Mouse (Mus musculus): ENCODE results near the gene Spib.
A peak's percentile ranks its signal among the peaks of the same experiment; 100 is the strongest.

Gene Spib

DNA sequence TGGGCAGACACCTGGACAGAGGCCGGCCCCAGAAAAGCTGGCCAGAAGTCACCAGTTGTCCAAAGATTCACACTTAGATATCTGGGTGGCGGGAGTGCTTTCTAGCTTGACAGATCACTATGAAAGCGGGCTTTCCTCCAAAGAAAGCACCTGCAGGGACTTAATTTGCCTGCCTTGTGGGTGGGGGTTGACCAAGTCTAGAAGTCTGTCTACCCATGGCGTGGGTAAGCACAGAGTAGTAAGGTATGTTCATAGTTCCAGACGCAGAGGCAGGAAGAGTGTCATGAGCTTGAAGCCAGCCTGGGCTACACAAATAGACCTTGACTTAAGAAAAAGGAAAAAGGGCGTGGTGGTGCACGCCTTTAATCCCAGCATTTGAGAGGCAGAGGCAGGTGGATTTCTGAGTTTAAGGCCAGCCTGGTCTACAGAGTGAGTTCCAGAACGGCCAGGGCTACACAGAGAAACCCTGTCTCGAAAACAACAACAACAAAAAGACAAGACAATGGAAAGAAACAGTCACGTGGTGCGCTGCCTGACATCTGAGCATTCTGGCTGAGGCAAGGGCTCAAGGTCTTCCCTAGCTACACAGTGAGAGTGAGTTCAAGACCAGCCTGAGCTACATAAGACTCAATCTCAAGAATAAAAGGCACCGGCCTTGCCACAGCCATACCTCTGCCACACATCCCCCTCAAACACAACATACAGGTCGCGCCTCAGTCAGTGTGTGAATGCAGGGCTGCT is 5.3 kb downstream of the Spib start:
- peak; percentile 44 for DNase-seq (ENCODE audit: low read depth, low spot score)

DNA sequence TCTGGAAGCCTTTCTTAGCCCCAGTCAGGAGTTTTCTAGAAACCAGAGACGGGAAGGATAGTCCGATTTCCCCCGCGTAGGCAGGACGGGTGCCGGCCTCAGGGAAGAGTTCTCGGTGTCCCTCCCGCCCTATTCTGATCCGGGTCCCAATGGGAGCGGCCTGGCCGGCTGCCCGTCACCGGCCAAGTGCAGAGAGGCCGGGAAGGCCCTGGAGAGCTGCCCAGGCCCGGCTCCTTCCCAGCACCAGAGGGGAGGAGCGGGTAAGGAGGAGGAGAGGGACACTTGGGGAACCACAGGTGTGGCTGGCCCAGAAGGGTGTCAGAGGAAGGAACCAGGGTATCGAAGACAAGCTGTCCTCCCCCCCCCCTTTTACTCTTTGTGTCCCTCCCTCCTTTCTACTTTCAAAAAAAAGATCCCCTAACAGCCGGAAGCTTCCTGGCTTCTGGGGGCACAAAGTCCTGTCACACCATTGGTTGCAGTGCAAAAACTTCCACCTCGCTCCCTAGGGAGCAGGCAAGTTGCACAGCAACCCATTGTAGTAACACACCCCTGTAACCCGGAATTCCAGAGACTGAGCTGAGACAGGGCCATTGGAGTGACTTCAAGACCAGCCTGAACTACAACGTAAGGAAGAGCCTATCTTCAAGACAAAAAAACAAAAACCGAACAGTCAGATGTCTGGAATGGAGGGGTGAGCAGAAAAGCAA is 6.6 kb downstream of the Spib start:
- no peak for DNase-seq (ENCODE audit: low read depth, low spot score)

DNA sequence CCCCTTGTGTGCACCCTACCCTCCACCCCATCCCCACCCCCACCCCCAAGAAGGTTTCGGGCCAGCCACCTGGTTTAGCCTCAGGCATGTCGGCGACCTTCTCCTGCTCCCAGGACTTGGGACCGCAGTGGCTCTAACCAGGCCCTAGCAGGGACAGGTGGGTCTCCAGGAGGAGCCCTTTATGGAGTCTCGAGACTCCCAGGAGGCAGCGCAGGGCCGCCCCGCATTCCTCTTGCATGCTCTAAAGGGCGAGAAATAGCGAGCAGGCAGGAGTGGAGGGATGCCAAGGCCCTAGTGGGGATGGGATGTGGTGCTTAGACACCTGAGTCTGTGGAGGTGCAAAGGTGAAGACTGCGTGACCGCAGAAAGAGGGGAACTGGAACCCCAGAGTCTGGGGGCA is 7.4 kb downstream of the Spib start, which contains the start of gene Mybpc2:
TSS of gene Mybpc2 (minus strand) at position 155 of the 400 bp plus-strand sequence.
- DNase-seq (ENCODE audit: low read depth, low spot score): peak; percentile 54

DNA sequence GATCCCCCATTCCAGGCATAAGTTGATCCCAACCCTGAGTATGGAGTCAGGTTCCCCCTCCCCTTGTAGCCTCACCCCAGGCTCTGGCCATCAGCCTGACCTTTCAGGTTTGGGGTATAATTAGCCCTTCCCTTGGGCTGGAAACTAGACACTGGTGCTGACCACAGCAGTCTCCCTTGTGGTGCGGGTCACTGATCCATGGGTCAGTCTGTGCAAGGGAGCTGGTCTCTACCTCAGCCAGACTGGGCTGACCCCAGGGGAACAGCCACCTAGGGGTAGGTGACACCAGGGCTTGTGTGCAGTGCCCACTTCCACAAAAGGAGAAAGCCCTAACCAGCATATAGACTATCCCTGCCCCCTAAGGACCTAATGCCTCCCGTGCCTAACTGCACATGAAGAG is 8.8 kb downstream of the Spib start:
- DNase-seq (ENCODE audit: low read depth, low spot score): no peak

DNA sequence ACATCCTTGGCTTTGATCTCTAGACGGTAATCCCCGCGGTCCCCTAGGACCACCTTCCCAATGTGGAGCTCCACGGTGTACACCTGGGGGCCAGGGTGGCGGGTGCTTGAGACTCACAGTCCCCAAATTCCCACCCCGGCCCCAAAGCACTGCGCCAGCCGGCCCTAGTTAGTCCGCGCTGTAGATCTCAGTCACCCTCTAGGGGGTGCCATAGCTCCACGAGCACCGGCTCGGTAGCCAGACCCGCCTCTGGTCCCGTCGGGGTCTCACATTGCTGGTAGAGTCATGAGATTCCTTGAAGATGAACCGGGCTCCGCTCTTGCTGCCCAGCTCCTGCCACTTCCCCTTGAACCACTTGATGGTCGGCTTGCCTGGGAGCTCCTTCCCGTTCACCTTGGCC is 10.2 kb downstream of the Spib start:
- DNase-seq (ENCODE audit: low read depth, low spot score): peak; percentile 85

DNA sequence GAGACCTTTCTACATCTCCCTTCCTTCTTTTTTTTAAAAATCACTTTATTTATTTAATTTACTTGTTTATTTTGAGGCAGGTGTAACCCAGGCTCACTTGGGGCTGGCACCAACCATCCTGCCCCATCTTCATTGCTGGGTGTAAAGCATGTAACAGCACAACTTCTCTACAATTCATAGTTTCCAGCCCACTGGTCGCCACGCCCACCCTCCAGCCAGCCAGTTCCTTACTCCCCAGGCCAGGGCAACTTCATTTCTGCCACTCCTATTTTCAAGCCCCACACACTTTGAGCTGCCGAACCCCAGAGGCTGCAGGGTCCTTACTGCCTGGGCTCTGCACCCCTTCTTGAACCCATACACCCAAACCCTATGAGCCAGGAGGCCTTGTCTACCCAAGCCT is 10.9 kb downstream of the Spib start:
- DNase-seq (ENCODE audit: low read depth, low spot score): no peak

DNA sequence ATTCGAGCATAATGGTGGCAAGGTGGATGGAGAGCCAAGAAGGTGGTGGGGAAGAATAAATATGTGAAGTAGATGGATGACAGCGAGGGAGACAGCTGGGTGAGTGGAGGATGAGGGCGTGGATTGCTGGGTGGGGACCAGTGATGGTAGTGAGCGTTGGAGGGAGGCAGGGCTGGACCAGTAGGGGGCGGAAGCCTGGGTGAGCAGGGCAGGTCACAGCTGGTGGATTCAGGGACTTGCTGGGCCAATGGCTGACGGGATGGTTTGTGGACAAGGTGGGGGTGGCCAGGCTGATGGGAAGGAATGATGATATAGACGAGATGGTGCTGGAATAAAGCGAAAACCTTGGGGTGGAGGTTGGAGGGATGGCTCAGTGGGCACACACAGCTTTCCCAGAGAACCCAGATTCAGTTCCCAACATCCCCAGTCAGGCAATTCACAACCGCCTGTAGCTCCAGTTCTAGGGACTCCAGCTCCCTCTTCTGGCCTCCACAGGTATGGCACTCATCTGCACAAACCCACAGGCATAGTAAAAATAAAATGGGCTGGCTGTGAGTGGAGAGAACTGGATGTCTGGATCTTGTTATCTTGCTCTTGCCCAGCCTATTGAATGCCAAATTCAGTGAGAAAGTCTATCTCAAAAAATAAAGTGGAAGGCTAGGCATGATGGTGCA is 12.5 kb downstream of the Spib start:
- peak; percentile 85 for DNase-seq (ENCODE audit: low read depth, low spot score)

DNA sequence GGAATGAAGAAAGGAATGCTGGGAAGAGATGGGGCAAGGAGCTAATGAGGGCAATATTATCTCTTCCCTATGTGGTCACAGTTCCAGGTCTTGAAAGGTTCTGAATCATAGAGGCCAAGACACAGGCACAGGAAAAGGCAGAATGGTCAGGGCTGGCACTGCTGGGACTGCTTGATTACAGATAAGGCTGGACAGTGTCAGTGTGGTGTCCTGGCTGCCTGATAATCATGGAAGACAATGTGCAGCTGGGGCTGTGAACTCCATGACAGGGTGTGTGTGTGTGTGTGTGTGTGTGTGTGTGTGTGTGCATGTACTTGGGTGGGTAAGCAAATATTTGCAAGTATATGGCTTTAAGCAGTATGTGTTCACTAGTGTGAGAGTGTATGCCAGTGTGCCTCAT is 24.4 kb downstream of the Spib start:
- no peak for DNase-seq (ENCODE audit: low read depth, low spot score)

DNA sequence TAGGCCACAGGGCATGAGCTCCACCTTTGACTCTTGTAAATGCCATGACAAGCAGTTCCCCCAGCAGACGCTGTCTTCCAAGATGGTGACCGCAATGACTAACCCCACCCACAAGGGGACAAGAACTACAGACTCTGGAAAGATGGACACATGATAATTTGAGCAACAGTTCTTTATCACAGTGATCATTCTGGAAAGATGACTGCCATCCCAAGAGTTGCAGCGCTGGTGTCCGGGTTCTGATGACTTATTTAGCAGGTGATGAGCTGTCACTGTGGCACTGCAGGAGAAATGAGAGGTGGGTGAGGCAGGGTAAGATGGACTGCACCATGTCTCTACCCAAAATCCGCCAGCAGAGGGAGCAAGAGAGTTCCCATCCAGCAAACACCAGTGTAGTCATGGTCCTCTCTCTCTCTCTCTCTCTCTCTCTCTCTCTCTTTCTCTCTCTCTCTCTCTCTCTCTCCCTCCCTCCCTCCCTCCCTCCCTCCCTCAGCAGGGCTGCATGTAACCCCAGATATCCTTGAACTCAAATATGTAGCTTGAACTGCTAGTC is 30.2 kb downstream of the Spib start:
- peak; percentile 80 for DNase-seq (ENCODE audit: low read depth, low spot score)

DNA sequence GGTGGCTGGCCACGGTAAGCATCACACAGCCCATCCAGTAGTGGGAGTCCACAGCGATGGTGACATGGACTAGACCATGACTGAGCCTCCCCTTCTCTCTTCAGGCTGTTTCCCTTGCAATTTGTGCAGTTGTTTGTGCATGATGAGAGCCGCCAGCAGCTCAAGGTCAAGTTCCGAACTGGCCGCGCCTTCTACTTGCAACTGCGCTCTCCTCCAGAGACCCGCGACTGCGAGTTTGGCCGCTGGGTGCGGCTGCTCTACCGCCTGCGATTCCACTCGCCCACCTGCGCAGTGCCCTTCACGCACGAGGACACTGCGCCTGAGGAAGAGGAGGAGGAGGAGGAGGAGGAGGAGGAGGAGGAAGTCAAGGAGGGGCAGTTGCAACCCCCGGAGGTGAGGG is 31.8 kb downstream of the Spib start:
- peak; percentile 60 for DNase-seq (ENCODE audit: low read depth, low spot score)

DNA sequence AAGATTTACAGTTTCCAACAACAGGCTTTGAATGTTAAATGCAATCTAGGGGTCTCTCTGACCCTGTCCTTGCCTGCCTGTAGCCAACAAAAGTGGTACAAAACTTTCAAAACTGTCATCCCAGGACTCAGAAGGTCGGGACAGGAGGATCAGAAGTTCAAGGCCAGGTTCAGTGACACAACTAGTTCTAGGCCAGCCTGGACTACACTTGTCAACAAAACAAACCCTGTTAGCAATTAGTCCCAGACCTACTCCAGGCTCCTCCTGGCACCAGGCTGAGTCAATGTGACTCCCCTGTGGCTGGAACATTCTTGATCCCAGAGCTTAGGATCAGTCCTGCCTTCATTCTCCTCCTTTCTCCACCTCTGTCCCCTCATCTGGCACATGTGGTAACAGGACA is 32.9 kb downstream of the Spib start:
- DNase-seq (ENCODE audit: low read depth, low spot score): no peak

DNA sequence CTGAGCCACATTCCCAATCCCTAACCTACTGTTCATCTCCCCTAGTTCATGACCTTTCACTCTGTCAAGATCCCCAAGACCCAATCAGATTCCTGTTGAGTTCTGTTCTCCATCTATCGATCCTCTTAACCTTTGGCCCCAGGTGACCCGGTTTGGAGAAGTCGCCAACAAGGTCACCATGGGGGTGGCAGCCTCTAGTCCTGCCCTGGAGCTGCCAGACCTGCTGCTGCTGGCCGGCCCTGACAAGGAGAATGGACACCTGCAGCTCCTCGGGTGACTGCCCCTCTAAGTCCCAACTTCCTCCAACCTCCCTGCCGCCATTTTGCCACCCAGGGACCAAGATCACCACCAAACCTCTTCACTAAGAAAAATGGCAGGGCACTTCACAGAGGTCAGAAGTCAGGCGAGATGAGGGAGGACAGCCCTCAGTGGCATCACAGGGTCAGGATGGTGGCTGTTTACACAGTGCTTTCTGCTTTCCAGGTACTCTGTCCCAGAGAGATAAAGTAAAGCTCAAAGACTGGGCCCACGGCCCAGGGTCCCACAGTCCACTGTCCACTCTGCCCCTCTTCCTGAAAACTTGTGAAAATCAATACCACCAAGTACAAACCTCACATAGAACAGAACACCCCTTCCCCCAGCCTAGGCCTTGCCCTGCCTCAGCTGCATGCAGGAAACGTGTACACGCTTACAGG is 34.4 kb downstream of the Spib start:
- DNase-seq (ENCODE audit: low read depth, low spot score): no peak

DNA sequence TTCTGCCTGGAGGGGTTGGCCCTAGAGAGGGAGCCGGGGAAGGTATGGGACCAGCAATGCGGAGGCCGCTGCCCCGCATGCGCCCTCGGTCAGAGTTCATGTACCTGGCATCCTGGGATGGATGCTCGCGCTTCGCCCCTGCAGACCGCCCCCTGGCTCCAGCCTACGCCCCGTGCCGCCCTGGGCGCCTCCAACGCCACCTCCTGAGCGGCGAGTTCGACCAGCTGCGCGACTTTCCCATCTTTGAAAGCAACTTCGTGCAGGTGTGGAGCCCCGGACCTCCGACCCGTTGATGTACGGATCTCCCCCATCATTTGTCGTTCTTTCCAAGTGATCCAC is 35.1 kb downstream of the Spib start:
- no peak for DNase-seq (ENCODE audit: low read depth, low spot score)

DNA sequence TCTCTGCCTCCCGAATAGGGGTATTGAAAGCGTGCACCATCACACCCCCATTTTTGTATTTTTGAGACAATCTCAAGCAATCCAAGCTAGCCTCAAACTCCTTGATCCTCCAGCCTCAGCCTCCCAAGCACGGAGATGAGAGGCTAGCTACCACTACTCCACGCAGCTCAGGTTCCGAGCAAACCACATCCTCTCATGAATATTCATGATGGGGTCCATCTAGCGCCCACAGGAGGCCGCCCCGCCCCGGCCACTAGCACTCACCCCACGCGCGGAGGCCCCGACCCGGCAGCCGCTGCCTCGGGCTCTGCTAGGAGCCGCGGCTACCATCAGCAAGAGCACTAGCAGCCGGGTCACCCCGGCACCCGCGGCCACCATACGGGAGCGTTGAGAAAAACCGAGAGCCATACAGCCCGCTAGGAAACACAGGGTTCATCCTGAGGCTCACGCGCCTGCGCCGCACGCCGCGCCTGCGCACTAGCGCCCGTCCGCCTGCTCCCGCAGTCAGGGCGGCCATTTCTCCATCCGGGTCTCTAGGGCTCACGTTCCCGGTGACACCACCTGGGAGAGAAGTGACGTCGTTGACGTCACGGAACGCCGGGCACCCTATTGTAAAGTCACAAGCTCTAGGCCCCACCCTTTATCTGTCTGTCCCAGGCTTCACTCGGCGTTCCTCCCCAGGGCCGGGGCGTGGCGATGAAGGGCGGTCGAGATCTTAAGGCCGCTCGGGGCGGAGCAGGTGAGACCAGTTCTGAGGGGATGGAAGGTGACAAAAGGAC is 35.7 kb downstream of the Spib start, which contains the start of the genes Emc10 and Fam71e1:
TSS of gene Emc10 (minus strand) at position 538 of the 779 bp plus-strand sequence.
TSS of gene Fam71e1 (plus strand) at position 590 of the 779 bp plus-strand sequence.
- DNase-seq (ENCODE audit: low read depth, low spot score): peak; percentile 100

DNA sequence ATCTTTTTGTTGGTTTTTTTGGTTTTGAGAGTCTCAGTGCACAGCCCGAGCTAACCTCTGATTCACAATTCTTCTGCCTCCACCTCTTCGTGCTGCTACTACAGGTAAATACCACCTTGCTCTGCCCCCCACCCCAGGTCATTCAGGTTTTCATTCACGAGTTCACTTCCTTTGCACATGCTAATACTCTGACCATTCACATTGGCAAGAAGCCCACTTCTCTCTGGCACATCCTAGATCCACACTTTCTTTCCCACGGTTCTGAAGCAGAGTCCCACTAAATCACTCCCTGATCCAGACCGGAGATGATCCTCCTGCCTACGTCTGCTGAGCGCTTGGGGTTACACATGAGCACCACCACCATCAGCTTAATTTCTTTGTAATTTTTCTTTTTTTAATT is 36.8 kb downstream of the Spib start:
- DNase-seq (ENCODE audit: low read depth, low spot score): no peak

DNA sequence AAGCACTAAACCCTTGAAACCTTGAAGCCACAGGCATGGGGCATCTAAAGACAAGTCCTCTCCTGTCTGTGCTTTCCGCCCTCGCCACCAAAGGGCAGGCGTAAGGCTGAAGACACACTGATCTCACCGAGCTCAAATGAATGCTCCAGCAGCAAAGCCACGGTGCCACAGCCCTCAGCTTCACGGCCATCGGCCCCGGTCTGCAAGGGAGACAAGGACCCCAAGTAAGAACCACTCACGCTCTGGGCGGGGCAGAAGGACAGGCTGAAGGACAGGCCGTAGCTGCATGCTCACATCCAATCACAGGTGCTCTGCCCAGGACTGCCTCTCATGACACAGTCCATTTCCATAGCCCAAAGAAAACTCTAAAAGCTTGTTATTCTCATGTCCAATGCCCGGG is 37.2 kb downstream of the Spib start:
- DNase-seq (ENCODE audit: low read depth, low spot score): no peak

DNA sequence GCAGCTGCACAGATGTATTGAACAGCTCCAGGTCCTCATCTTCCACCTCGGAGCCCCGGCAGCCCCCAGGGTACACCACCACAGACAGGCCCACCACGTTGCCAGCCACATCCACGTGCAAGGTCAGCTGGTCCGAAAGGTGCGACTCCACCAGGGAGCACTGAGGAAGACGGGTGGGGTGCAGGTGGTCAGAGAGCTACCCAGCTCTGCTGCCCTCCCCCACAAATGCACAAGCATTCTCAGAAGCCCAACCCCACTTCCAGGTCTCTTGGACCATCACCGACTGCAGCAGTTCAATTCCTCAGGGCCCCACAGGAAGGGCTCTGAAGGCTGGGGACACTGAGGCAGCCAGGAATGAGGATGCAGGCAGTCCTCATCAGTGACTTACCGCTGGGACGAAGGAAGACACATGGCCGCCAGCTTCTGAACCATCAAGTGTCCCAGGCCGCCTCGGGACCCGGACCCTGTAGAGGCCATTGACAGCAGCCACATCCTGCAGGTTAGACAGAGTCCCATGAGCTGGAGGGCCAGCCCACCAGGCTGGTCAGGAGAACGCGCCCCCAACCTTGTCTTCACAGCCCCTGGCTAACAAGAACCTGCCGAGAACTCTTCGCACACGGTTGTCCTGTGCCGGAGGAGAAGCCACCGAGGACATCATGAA is 39.6 kb downstream of the Spib start:
- no peak for DNase-seq (ENCODE audit: low read depth, low spot score)

DNA sequence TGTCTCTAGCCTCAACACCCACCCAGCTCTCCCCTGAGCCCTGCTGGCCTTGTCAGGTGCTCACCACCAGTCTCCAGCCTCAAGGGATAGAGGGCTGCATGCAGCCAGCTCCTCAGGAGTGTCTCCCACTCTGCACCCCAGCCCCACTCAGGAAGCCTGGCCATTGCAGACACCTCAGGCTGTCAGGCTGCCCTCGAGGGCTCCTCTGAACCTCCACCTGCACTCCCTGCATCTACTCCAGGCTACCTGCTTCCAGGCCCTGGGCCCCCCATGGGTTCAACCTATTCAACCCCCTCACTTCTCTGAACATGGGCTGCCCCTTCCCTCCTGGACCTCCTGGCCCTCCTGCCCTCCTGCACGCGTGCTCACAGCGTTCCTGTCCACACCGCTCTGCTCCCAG is 40.5 kb downstream of the Spib start:
- DNase-seq (ENCODE audit: low read depth, low spot score): no peak

DNA sequence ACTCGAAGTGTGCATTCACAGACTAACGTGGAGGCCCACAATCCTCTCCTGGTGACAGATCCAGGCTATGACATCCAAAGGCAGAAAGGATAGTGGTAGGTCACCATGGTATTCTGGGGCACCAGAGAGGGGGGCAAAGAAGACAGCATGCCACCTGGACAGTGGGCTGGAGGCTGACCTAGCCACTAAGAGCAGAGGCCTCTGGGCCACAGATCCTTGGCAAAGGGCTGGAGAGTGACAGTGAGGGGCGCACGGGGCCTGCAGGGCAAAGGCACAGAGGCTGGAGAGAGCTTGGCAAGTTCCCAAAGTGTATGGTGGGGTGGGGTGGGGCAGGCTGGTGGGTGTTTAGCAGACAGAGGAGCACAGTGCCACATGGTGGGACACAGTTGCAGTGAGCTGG is 41.6 kb downstream of the Spib start:
- no peak for DNase-seq (ENCODE audit: low read depth, low spot score)

DNA sequence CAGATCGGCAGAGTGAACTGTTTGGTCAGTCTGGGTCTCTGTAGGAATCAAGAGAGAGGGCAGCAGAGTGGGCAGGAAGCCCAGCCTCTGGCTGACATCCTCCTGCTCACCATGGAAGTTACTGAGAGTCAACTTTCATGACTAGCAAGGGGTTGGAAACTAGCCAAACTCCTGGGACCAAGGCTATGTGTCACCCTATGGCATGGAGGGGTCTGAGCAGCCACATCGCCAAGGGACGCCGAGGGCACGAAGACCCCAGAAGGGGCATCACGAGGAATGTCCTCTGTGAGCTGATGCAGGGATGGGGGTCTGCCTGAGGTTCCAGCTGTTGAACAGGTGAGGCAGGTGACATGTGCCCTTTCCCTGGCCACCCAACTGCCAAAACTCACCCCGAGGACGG is 43.3 kb downstream of the Spib start:
- DNase-seq (ENCODE audit: low read depth, low spot score): no peak

Measured in ZHBTc4 (cell line).